Mouse (Mus musculus) heart, adult 8-10 months (tissue): ENCODE measurements around the gene Fem1b. TPM values are rescaled to one million over a fixed set of nuclear protein-coding genes. Genes with fewer than 3 reads are reported as not detected.

ENCODE experiments used
- DNase-seq: peaks from one replicate; pipeline ENCODE4 v3.0.0; 2022; ENCODE audit warnings: low spot score
- total RNA-seq, 4 experiments: library from RNA; stranded (reverse); gene quantifications; 2 replicates each; pipeline ENCODE4 v1.2.4; 2022

The Fem1b gene
- total RNA-seq, 4 experiments from 2014 or later, result 13.7 to 14.5 (median 14.1) TPM

DNA sequence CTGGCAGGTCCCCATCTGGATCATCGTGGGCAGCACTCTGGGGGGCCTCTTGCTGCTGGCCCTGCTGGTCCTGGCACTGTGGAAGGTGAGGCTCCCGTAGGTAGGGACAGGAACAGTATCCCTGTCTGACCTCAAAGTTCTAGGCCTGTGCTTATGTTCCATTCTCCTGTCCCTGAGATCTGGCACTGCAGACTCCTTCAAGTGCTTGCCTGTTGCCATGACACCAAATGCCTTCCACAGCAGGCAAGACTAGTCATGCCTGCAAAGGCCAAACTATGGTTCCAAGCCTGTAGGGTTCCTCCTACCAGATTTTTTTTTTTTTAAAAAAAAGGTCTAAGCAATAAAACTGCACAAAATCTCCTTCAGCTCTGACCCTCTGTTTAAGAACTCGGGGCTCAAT lies 29.8 kb downstream of the Fem1b start:
- no peak for DNase-seq

DNA sequence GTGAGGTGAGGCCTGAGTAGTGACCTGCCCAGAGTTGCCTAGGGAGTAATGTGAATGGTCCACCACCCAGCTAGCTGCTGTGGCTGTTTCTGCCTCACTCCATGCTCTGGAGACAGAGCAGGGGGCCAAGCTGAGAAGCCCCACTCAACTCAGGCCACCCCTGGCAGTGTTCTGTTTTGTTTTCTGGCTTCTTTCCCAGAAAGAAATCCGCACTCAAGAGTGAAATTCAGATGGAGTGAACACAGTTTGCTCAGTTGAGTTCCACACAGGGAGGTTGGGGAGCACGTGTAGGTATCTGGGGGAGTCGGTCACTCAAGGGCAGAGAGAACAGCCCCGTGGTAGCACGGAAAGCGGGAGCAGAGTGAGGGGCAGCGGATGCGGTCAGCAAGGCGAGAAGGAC lies 33.0 kb downstream of the Fem1b start:
- no peak for DNase-seq

DNA sequence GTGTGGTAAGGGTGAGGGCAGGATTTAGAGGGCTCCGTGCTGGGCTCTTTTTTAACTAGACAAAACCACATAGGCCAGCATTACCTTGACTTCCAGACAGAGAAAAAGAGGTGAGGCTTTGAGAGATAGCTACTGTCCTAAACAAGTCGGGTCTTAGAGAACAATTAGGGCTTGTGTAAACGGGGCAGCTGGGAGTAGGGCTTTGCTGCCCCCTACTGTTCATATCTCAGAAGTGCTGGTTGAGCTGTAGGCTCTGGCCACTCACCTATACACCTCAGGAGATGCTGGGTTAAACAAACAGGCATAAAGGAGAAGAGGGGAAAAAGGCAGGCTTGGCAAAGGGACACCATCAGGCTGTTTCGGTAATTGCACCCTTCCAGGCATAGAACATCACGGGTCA lies 34.3 kb downstream of the Fem1b start:
- peak; percentile 39 for DNase-seq

DNA sequence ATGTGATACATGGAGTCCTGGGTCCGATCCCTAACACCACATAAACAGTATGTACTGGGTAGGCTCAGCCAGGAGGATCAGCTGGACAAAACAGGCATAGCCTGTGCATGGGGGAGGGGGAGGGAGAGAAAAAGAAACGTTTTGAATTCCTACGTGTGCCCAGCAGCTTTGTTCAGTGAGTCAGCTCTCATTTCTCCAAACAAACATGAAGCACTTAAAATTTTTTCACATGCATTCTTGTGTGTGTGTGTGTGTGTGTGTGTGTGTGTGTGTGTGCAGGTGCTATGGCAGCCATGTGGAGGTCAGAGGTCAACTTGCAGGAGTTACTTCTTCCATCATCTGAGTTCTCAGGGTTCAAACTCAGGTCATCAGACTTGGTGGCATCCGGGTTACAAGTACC lies 36.3 kb downstream of the Fem1b start:
- no peak for DNase-seq

DNA sequence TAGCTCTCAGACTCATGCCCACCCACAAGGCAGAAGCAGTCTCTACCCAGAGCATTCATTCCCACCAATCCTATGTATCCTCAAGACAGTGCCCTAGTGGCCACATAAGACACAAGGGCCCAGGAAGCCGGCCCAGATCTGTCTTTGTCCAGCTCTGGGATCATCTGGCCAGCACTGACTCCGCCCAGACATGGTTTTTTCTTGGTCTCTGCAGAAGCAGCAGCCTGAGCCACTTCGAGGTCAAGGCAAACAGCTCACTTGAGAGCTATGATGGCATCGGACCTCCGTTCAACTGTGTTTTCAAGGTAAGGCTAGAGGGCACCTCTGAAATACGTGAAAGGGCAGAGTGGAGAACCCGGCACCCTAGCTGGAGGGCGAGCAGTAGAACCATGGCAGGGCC lies 39.0 kb downstream of the Fem1b start:
- DNase-seq, result no peak

DNA sequence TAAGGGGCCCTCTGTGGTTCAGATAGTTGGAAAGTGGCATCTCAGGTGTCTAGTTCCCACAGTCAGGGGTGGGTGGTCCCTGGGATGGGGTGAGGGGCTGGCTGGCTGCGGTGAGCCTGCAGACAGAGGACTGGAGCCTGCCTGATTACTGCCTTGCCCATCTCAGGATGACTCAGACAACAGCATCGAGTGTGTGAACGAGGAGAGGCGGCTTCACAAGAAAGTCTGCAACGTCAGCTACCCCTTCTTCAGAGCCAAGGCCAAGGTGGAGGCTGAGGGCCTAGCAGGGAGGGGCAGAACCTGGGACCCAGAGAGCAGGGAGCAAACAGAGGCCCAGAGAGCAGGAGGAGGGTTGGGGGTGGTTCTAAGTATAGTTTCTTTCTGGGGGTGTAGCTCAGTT lies 43.4 kb downstream of the Fem1b start:
- DNase-seq, result no peak

DNA sequence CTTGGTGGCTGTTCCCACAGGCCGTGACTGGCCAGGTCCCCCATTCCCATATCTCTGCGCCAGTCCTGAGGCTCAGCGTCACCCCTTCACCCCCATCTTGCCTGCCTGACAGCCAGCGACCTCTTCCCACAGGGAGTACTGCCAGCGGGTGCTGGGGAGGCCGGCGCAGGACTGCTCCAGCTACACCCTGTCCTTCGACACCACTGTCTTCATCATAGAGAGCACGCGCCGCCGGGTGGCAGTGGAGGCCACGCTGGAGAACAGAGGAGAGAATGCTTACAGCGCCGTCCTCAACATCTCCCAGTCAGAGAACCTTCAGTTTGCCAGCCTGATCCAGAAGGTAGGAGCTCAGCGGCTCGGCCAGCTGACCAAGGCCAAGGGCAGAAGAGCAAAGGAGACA lies 44.3 kb downstream of the Fem1b start:
- no peak for DNase-seq

DNA sequence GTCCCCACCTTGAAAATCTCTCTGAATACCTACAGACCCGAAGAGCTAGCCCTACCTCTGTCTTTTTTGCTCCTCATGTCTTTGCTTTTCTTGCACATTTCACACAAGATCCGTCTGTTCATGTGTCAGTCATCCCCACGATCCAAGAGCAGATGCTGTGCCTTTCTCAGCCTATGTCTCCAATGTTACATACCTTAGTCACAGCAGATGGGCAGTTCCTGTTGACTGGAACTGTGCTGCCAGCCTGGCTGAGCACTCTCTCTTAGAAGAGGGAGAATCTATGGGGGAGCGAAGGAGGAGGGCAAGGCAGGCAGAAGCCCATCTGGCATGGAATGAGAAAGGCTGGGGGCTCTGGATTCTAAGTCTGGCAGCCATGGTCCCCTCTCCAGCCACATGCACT lies 46.4 kb downstream of the Fem1b start:
- no peak for DNase-seq

DNA sequence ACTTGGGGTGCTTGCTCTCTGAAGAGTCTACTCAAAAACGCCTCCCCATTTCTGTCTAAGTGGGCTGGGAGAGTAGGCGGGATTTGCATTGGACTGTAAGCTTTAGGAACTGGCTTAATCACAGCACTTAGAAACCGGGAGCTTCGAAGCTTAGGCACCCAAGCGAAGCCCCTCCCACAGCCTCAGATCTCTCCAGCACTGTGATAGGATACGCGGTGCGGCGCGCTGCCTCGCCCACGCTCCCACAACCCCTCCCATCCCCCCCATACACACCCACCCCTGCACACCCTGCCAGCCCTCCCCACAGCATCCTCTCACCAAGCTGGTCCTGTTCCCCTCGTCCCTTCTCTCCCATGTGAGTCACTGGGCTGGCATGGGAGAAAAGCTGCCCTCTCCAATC lies 48.3 kb downstream of the Fem1b start:
- DNase-seq, result no peak

DNA sequence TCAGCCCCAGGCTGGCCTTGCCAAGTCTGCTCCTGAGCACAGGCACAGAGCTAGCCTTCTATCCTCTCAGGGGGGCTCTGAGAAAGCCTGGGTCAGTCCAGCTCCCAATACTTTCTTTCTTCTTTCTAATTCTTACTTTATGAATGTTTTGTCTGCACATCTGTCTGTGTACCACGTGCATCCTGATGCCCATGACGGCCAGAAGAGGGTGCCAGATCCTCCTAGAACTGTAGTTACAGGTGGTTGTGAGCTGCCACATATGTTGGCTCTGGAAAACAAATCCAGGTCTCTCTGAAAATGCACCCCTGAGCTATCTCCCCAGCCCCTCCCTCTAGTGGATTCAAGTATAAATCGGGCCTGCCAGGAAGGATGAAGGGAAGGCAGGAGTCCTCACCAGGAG lies 52.1 kb downstream of the Fem1b start:
- no peak for DNase-seq

DNA sequence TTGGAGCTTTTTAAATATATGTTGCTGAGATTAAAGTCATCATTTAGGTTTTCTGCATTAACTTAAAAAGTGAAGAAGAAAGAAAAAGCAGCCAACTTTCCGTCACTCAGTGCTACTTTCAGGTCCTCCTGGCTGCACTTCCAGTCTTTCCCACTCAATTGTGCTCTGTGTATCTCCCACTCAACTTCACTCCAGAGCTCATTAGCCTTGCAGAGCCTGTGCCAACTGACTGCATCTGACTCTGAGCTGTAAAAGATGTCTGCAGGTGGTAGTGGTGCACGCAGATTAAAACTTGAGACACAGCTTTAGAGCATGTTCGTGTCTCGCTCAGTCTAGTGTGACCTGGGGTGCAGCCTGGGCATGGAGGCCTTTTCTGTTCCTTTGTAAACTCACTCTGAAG lies 53.4 kb downstream of the Fem1b start:
- no peak for DNase-seq

DNA sequence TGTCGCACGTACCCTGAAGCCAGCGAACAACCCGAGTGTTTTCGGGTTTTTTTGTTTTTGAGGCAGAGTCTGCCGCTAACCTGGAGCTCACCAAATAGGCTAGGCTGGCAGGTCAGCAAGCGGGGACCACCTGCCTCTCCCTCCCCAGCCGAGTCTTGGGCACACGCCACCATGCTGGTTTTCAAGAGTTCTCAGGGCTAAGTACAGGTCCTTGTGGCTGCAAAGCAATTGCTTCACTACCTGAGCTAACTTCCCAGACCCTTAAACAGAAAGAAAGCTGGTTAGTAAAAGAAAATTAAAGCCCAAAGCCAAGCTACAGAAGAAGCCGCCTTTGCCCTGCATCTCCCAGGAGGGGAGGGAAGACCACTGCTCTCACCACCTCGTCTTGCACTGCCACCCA lies 61.4 kb downstream of the Fem1b start:
- no peak for DNase-seq

DNA sequence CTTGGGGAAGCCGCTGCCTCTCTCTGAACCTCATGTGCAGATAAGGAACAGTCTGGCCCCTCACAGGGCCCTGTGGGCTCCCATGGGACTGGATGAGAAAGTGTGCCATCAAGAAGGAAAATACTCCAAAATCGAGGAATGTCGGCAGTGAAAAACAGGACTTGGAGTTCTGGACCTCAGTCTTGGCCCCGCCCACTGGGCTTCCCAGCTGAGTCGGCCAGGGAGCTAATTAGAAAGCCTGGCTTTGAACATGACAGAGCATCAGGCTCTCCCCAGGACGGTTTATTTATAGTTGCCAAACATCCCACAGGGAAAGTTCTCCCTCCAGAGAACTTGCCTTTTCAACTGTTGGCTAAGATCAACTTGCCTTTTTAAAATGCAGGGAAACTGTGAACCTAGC lies 62.1 kb downstream of the Fem1b start:
- DNase-seq, result peak; percentile 42

DNA sequence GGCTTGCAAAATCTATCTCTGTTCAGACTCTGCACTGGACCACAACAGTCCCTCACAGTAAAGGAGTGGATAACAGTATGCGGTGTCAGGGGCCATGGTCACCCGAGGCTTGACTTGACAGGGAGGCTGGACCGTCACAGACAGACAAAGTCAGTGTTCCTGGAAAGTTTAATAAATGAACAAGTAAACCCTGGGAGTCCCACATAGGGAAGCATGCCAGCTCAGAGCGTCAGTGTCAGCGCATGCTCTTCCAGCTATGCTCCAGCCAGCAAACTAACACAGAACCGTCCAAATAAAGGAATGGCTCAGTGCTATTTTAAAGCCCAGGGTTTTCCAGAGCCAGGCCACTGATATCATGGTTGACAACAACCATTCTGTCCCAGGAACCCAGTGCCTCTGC lies 65.1 kb downstream of the Fem1b start:
- DNase-seq, result no peak

DNA sequence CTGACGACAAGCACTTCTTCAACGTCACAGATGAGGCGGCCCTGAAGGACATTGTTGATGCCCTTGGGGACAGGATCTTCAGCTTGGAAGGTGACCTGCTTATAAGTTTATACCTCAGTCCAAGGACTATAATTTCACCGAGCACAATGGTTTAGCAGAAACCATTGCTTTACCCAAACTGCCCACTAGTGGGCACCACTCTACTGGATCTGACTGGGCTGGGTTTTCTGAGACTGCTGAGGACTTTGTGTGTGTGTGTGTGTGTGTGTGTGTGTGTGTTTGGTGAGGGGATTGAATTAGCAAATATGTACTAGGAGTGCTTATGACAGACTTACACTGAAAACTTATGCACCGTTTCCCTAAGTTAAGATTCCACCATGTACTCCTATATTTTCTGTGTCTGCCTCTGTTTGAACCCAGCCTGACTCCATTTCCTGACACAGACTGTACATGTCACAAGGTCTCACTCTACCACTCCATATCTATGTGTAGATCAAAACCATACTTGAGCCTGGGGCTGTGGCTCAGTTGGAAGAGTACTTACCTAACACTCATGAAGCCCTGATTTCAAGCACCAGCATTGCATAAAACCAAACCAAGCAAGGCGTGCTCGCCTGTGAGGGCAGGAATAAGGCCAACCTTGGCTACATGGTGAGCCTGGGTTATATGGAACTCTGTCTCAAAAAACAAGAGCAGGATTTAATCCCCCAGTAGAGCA lies 67.0 kb downstream of the Fem1b start:
- DNase-seq, result no peak

Other genes starting within 250 kb of the Fem1b start
- gene Itga11, start 134.1 kb downstream of the Fem1b start, total RNA-seq, result 1 to 10 TPM; 1.3 to 1.4 (median 1.4) TPM
- gene Cln6, start 26.9 kb upstream of the Fem1b start, total RNA-seq, result 10 to 100 TPM; 23.9 to 28.4 (median 26.4) TPM
- 1 to 10 TPM in 3 of 4 experiments, under 1 TPM in 1; 0.44 to 2.5 (median 1.5) TPM for gene Calml4, start 46.1 kb upstream of the Fem1b start, total RNA-seq
- gene Pias1, start 176.0 kb upstream of the Fem1b start, total RNA-seq, result 10 to 100 TPM; 25.6 to 29.2 (median 26.2) TPM